Mouse (Mus musculus) effector memory CD4-positive, alpha-beta T cell, adult 5 months (primary cell): ENCODE results near the gene Ssrp1. TPM values are rescaled to one million over a fixed set of nuclear protein-coding genes. Genes with fewer than 3 reads are reported as not detected.

Source experiments
- polyA plus RNA-seq: library from polyadenylated mRNA; unstranded; fragments of 100-300 nt; shearing (Covaris generic); gene quantifications from one replicate; pipeline ENCODE4 v1.2.1, GENCODE M21; 2017

Gene Ssrp1
- polyA plus RNA-seq, result 159 TPM

DNA sequence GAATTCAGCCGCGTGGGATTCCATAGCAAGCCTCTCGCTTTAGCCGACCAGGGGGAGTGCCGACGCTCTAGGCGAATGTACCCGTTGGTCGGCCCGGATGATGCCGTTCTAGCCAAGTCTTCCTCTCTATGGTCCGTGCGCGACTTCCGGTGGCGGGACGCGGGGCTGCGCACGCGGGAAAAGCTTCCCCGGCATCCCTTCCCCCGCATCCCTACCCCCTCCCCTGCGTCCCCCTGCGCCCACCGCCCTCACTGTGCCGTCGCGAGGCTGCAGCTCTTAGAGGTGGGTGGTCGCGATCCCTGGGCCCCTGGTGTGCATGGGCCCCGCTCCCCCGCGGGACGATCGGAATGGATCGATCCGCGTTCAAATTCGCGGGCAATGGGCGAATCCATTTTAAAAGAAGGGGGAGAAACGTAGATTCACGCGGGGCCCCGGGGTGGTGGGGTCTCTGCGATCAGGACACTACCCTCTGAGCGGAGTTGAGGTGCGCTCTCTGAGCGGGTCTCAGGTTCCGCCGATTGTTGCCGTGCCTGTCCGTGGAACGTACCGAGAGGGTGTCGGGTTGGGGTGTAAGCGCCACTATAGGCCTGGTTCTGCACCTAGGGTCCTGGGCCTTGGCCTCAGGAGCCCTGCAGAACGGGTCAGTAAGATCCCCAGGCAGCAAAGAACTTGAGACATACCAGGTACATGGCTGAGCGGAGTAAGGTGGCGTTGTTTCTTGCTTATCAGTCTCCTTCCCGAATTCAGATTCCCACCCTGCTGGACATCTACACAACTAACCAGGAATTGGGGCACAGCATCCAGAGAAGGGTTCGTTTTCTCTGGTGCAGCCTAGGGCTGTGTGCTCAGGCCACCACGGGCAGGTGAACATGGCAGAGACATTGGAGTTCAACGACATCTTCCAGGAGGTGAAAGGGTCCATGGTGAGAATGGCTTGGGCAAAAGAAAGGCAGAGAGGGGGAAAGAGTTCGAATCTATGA is at the start of gene Ssrp1, which contains the start of gene P2rx3:
Ssrp1 (plus strand) TSS at position 188 of the 980 bp plus-strand sequence.
P2rx3 (minus strand) TSS at position 416 of the 980 bp plus-strand sequence.

DNA sequence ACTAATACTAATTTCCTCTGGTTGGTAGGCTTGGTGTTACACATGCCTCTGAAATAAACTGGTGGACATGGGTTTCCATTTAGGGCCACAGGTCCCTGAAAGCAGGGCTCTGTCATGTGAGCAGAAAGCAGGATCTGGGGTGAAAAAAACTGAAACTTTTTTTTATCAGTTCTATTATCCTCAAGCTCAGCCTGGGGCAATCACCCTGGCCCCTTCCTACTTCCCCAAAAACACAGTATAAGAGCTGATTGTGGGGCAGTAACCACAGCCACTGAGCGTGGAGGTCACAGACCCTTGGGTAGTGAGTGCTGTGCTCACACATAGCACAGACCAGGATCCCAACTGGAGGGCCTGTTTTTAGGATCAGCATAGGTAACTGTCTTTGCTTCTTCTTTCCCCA is 49.1 kb upstream of the Ssrp1 start, which contains the start of gene Prg3:
Prg3 (plus strand) TSS at position 286 of the 400 bp plus-strand sequence.

DNA sequence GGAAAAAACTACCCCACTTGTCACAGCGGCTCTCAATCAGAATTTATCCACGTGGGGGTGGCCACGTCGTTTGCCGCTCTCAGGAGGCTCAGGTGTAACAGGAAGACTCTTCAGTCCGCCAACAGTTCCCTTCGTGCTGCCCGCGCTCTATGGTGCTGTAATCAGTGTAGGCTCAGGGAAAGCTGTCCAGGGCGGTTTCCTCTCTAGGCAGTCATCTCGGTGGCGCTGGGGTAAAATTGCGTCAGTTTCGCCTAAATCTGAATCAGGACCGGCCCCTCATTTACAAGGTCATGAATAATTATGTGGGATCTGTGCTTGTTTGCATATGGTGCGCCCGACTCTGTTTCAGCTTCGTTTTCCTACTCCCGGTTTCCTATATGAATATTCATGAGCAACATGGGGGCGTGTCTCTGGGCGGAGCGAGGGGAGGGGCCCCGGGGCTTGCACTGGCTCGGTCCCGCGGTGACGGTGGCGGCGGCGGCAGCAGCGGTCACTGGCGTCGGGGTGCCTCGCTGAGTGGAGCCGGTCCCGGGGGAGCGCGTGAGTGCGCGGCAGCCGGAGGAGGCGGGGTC is 10.6 kb downstream of the Ssrp1 start, which contains the start of gene Tnks1bp1:
Tnks1bp1 (plus strand) TSS at position 427 of the 572 bp plus-strand sequence.

Other genes with a start within 250 kb of the Ssrp1 start
- gene Ube2l6, start 238.4 kb upstream of the Ssrp1 start, polyA plus RNA-seq, result 3.2 TPM
- gene Smtnl1, start 214.6 kb upstream of the Ssrp1 start, polyA plus RNA-seq, result not detected
- 13.5 TPM for gene Timm10, start 210.2 kb upstream of the Ssrp1 start, polyA plus RNA-seq
- gene Slc43a1, start 198.4 kb upstream of the Ssrp1 start, polyA plus RNA-seq, result 11.1 TPM
- gene Rtn4rl2, start 150.5 kb upstream of the Ssrp1 start, polyA plus RNA-seq, result not detected
- gene Slc43a3, start 100.7 kb upstream of the Ssrp1 start, polyA plus RNA-seq, result 1.0 TPM
- not detected for gene Prg2, start 56.8 kb upstream of the Ssrp1 start, polyA plus RNA-seq
- not detected for gene Prg3, start 49.0 kb upstream of the Ssrp1 start, polyA plus RNA-seq
- gene P2rx3, start 228 bp downstream of the Ssrp1 start, polyA plus RNA-seq, result not detected
- 12.3 TPM for gene Tnks1bp1, start 10.8 kb downstream of the Ssrp1 start, polyA plus RNA-seq
- not detected for gene Aplnr, start 99.0 kb downstream of the Ssrp1 start, polyA plus RNA-seq
- not detected for gene Lrrc55, start 160.0 kb downstream of the Ssrp1 start, polyA plus RNA-seq